Mouse (Mus musculus): Measurements from ENCODE around the gene Bahcc1.

The Bahcc1 gene

DNA sequence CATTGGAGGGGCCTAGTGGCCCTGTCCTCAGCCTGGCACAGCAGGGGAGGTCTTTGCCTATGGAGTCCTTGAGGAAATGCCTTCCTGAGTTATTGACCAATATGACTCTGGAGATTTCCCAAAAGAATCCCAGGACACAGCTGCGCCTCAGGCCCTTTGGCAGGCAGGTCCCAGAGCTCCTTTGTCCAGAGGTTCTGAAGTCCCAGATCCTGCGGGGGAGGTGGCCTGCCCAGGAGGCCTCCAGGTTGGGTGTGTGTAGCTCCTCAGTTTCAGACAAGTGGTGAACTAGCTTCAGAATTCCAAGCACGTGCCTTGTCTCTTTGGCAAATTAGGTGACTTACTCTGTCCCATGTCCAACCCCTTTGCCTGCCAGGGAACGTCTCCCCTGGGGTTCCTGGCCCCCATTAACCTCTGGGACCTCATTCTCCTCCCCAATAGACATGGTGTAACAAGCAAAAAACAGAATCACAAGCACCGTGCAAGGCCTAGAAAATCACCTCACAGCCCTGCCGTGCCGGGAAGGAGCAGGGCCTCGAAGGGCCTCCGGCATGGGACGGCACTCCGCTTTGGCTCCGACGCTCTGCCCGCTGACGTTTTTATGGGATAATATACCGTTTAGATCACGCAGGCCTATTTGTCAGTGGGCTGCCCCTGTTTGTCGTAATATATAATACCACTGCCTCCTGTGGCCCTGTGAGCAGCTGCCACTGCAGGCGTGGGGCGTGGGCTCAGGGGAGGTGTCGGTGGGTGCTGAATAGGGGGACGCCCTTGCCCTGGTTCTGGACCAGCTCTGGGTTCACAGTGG is 10.2 kb downstream of the Bahcc1 start:
- no peak for DNase-seq (ENCODE audit: low read depth)

DNA sequence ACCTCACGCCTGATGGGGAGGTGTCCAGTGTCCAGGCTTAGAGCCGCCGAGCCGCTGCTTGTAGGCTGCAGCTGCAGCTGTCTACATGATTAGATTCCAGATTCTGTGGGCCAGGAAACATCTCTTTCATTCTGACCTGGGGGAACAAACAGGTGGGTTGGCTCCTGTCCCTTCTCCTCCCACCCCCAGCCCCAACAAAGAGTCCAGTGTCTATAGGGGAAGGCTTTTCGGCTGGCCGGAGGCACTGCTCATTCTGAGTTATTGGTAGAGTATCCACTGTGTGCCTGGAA is 10.7 kb downstream of the Bahcc1 start:
- DNase-seq (ENCODE audit: low read depth): no peak

DNA sequence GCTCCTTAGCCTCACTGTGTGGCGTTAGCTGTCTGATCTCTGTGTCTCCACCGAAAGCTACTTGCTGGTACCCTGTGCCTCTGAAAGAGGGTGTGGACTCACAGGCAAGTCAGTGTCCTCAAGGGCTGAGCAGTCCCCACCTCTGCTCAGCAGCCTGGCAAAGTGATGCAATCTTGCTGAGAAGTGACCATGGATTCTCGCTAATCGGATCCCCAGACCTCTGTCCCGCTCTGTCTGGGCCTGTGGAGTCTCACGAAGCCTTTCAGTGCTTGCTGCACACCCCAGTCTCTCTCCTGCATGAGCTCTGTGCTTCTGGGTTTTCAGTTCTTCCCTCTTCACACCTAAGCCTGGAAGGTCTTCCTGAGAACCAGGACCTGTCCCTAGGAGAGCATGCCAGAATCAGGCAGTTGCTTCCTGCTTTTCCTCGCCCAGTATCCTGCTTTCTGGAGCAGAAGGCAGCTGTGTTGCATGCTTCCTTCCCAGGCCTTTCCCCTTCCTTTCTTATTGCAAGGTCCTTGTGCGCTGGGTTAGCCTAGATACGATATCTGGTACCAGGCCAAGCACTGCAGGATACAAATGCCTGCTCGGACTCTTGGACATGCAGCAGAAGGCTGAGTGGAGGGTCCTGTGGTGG is 15.5 kb downstream of the Bahcc1 start:
- DNase-seq (ENCODE audit: low read depth): no peak

DNA sequence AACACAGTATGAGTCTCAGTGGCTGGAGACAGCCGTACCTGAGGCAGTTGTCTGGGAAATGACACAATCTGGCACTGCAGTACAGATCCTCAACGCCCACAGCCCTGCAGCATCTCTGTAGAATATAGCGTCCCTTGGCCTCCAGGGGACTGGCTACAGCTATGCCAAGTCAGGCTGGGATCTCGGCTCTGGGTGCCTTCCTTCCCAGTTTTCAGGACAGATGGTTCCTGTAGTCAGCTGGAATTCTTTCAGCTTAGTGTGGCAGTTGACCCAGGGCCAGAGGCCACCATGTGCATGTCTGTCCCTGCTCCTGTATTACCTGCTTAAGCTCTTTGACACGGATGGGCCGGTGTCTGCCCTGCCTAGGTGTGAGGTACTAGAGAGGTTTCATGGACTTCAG is 16.2 kb downstream of the Bahcc1 start:
- no peak for DNase-seq (ENCODE audit: low read depth)

DNA sequence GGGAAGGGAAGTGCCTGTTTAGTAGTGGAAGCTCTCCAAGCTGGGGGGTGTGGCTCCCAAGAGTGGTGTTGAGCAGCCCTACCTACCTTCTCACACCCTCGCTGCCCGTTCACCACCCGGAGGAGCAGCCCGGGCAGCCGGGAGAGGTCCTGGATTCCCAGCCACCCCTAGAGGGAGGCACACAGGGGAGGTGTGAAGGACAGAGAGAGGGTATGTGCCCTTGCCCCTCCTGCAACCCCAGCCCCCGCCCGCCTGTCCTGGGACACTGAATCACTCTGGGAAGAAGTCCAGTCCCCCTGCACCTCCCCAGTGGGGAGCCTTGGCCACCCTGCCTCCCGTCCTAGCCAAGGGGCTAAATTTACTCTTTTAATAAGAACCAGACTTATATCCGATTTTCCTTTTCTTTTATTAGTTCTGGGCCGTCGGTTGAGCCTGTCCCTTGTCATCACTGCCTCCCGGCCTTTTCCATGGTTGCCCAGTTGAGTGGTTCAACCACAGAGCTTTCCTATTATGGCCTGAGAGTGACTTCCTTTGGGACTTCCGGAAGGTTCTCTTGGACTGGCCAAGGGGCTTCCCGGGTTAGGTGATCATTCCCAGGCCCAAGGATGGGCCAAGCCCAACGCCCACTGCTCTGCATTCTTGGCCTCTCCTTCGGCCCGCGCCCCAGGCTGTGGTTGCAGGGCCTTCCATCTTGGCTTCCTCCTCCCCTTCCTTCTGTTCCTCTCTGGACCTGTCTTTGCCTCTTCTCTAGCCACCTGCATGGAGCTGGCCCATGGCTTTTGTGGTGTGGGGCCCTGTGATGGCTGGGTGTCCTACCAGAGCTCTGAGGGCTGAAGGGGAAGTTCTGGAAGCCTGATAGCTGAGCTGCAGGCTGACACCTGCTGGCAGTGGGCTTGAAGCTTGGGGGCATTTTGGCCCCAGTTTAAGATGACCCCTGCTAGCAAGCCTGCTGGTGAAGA is 18.5 kb downstream of the Bahcc1 start:
- peak; percentile 74 for DNase-seq (ENCODE audit: low read depth)

DNA sequence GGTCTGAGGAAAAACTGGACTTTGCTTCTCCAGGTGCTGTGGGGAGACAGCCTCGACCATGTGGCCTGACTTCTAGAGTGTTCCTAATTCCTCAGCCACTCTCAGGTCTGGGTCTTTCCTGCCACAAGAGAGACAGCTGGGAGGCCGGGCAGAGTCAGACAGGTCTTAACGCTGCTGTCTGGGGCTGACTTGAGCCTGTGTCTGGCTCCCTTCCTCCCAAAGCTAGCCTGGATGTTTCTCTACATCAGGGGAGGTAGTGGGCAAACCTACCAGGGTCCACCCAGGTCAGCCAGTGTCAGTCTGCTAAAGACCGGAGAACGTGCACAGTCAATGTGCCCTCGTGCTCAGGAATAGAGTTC is 19.2 kb downstream of the Bahcc1 start:
- no peak for DNase-seq (ENCODE audit: low read depth)

DNA sequence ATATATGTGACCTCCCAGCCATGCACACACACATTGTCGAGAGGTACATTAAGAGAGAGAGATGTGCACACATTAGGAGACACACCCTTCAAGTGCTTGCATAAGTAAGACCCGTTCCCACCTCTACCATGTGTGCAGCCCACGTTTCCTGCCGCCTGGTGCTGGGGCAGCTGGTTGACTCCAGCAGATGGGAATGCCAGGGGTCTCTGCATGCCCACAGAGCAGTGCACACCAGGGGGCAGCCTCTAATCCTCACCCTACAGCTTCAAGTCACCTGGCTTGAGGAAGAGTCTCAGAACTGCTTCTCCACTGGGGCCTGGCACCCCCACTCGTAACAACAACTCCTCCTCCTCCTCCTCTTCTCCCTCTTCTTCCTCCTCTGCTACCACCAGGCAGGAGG is 19.7 kb downstream of the Bahcc1 start:
- peak; percentile 42 for DNase-seq (ENCODE audit: low read depth)

DNA sequence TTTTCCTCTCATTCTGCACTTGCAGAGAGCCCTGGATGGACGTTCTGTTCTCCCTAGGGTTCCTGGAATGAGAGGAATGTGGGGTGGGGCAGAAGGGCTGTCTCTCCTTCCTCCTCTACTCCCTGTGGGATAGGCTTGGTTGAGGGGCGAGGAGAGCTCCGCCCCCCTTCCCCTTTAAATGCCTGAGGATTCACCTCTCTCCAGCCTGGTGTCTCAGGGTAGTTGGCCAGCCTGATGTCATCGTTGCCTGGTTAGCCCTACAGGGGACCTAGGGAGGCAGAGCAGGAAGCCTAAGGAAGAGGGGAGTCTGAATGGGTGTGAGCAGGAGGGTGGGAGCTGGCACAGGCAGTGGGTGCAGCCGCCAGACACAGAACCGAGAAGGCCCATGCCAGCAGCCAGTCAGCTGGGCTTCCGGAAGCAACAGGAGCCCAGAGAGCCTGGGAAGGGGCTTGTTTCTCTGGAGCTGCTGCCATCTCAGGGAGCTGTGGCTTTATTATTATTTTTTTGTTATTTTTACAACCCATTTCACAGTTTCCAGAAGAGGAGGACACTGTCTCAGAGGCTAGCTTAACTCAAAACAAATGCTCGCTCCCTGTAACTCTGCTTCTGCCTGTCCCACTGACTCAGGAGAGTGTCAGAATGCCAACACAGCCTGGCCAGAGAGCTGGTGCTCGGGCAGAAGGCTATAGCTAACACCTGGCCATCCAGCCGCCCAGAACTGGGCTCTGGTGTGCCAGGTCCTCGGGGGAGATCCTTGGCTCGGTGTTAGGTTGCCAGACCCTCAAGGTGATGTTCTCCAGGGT is 20.3 kb downstream of the Bahcc1 start:
- peak; percentile 68 for DNase-seq (ENCODE audit: low read depth)

DNA sequence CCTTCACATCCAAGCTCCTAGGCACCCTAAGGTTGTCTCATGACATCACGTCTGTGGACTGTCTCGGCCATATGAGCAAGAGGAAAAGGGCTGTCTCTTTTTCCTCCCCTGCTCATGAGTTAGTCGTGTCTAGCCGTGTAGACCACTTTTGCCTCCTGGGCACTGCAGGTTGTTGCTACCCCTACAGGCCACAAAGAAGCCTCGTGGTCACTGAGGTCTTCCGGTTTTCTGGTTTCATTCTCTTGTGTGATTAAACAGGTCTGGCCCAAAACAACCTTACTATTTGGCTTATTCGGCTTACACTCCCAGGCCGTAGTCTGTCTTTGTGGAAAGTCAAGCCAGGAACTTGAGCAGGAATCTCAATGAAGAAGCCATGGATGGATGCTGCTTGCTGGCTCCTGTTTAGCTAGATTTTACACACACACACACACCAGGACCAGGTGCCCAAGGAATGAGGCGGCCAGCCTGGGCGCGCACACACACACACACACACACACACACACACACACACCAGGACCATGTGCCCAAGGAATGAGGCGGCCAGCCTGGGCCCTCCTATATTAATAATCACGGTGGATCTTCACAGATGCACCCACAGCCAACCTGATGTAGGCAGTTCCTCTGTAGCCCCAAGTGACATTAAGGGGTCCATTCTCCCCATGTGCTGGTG is 21.0 kb downstream of the Bahcc1 start:
- DNase-seq (ENCODE audit: low read depth): no peak

DNA sequence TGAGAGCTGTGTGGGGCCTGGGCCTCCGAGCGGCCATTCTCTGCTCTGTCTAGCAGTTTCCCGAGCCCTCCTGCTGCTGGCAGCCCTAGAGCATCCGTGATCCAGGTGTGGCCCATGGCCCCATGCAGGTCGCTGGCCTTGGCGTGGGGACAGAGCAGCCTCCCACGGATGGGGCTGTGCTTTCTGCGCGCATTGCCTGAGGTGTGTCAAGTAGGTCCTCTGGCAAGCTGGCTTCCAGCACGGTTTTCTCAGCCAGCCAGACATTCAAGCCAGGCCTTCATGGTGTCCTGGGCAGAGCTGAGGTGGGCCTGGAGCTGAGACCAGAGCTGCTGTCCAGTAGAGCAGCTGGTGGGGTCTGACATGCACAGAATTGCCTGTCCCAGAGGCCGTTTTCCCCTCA is 21.7 kb downstream of the Bahcc1 start:
- DNase-seq (ENCODE audit: low read depth): no peak

DNA sequence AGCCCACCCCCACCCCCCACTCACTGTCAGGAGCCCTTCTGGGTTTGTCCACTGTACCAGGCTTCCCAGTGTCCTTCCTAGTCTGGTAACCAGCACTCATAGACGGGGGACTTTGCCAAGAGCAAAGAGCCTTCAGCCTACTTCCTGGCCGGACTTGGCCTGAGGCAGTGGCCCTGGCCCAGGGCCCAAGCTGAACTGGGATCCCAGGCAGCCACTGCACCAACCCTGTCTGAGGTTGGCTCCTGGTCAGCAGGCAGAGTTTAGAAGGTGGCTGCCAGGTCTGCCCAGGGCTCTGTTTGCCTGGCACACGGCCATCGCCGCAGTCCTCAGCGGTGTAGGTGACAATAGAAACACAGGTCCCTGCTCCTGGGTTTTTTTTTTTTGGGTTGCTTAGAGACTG is 22.3 kb downstream of the Bahcc1 start:
- peak; percentile 77 for DNase-seq (ENCODE audit: low read depth)

DNA sequence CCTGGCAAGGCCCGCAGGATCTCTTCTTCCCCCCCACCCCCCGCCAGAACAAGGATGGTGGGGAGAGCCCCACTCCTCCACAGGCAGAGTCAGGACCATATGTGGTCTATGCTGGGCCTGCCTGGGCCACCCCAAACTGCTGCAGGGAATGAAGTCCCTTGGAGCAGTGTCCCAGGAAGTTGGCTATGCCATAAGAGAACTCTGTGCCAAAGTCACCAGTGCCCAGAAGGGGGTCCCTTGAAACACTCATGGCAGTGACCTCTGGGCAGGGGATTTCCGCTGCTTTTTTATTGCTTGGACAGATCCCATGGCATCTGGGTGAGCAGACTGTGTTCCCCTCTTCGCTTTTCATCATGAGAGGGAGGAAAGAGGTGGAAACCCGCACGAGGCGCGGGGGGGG is 22.8 kb downstream of the Bahcc1 start:
- DNase-seq (ENCODE audit: low read depth): peak; percentile 30

DNA sequence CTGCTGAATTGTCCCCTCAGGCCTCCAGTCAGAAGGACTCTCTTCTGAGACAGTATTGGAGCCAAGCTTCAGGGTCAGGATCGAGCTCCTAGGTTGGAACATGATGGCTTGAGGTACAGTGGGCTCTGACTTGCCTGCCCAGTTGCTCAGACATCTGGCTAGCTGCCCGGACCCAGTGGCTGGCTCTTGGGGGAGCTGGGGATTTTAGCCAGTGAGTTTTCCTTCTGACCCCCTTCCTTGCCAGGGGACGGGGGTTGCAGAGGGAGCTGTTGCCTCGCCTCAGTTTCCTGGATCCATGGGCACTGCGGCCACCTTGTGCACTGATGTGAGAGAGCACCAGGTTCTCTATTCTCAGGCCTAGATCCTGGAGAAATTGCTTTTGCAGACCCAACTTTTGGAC is 23.4 kb downstream of the Bahcc1 start:
- peak; percentile 73 for DNase-seq (ENCODE audit: low read depth)

DNA sequence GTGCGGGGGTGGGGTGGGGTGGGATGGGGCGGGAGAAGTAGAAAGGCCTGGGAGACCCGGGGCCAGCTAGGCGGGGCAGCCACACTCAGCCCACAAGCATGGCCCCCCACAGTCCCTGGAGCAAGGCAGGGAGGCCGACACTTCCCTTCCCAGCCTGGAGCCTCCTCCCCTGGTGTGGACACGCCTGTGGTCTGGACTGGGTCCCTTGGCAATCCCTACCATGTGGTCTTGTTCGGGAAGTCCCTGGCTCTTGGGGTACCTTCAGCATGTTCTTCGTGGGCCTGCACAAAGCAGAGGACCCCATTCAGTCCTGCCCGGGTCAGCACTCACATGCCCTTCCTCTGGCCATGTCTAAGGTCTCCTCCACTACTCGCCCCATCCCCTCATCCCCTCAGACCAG is 23.8 kb downstream of the Bahcc1 start:
- peak; percentile 84 for DNase-seq (ENCODE audit: low read depth)

DNA sequence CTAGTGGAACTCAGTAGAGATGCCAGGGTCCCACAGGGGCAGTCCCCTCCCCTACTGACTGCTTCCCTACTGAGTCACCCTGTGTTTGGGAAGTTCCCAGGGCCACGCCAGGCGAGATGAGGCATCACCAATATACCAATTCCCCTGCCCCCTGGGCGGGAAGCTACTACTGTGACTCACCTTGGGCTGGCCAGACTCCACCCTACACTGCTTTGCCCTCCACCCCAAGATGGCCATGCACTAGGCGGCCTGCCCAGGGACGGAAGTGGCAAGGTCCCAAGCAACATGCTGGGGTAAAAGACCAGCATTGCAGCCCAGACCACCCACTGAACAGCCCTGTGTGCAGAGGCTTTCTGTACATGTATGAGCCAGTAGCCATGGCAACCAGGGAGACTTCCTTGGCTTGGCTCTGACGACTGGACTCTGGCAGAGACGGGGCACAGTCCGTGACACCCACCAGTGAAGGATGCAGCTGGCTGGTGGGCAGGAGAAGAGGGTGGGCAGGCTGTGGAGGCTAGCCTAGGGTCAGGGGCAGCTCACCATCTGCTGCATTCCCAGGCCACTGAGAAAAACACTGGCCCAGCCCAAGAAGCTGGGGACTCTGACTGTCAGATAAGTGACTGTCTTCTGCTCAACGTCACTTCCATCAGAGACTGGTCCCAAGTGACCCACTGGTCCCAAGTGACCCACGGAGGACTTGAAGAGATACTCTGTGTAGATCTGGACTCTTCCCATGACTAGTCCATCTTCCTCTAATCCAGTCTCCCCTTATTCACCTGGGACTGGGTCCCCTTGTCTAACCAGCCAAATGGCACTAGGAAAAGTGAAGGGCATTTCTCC is 24.5 kb downstream of the Bahcc1 start:
- DNase-seq (ENCODE audit: low read depth): peak; percentile 94

DNA sequence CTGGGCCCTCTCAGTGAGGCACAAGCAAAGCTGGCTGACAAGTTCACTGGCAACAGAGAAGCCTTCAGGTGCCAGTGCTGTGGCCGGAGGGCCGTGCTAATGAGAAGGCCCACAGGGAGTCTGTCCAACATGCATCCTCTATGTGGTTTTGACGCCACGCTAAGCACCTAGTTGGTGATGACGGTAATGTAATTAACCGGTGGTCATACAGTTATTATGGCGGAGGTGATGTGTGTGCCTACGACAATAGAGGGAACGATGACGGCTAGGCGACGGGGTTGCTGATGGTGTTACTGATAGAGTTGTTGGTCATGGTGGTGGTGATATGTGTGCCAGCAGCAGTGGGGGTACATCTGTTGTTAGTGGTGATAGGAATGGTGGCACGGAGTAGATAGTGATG is 25.2 kb downstream of the Bahcc1 start:
- no peak for DNase-seq (ENCODE audit: low read depth)

DNA sequence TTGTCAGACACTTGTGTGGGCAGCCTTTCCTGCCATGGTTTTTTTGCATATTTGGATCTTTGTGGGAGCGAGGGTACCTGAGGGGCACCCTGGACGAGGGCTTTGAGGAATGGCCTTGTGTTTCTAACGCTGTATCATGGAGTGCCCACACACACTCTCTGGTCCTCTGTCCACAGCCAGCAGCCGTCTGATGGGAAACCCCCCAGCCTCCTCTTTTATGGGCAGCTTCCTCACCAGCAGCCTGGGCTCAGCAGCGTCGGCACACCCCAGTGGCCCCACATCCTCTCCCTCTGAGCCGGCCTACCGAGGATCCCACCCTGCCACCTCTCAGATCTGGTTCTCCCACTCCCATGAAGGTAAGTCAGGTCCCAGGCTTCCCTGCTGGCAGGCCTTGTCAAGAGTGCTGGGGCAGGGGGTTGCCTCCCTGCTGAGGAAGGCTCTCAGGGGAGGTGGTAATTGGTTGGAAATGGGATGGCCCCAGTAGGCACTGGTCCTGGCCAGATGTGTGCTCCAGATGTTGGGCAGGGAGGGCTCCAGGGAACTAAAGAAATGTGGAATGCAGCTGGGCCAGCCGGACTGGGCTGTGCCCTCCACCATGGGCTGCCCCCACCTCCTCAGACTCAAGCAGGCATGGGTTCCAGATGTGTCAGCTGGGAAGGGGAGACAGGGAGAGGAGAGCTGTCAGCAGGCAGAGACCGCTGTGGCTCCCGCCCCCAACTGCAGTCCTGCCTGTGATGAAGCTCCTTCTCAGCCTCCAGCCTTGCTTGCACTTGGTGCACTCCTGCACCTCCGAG is 26.3 kb downstream of the Bahcc1 start:
- peak; percentile 67 for DNase-seq (ENCODE audit: low read depth)

DNA sequence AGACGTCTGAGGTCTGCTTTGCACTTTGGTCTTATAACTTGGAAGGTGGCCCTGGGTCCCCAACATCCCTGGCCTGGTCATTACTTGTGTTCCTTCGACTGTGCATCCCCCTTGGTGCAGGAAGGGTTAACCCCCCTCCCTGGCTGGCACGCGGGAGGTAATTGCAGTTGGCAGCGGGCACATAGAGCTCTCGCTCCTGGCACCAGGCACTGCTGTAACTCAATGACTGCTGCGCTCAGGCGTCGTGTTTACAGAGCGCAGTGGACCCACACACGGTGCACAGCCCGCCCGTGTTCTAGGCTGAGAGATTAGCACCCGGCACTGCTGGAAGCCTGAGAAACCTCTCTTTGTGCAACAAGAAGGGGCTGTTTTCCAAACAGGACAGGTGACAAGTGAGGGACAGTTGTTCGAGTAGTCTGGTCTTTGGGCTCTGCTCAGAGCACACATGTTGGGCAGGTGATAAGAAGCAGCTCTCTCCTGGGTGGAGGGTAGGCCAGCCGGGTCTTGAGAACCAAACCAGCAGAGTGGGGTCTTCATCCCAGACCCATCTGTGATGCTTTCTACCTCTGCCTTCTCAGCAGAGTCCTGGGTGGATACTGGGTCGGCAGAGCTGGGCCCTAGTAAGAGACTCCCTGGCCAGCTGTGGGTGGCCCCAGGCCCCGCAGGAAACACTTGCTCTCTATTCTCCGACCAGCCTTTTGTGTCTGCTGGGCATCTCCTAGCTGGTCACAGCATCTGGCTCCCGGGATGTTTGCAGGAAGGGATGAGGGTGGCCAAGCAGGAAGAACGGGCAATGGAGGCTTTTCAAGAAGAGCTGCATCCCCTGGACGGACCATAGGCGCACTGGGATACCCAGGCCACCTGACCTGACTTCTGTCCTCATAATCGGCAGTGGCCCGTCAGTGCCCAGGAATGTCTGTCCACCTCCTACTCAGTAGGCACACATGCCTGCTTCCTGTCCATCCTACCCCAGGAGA is 27.3 kb downstream of the Bahcc1 start:
- no peak for DNase-seq (ENCODE audit: low read depth)

DNA sequence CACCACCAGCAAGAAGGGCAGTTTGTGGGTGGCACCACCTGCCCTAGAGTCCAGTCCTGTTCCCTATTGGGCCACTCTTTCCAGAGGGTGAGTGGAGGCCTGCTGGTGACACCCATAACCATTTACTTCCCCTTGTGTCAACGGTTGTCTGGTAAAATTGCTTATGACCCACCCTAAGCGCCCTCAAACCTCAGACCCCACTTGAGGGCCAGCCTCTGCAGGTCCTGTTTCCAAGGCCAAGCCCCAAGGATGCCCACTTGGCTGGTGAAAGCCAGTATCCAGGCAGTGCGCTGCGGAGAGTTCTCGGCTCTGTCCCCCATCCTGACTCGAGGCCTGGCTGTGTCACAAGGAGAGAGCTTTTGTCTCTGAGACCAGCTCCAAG is 28.0 kb downstream of the Bahcc1 start:
- no peak for DNase-seq (ENCODE audit: low read depth)
